Mouse (Mus musculus): ENCODE measurements around the gene Gm21541.
"Not testable (repeated sequence)": the region's sequence is repeated elsewhere in the genome, so short reads cannot be mapped to it uniquely, and the experiment has no call there.

Gm21541 gene

GRCm38 (mm10) chr4:41903310-41903709, at the start of gene Gm21541:
Gene Gm21541 (plus strand): TSS chr4:41903610.
- not testable (repeated sequence) for DNase-seq (ENCODE audit: low spot score)

GRCm38 (mm10) chr4:41941272-41941671, 37.9 kb downstream of the Gm21541 start, which contains the start of gene Gm20878:
Gene Gm20878 (plus strand): TSS chr4:41941572.
- DNase-seq (ENCODE audit: low spot score), result not testable (repeated sequence)

All from MN1 (cell line).